Mouse (Mus musculus) MEL (cell line): ENCODE measurements around the gene Scnn1a. TPM values are rescaled to one million over a fixed set of nuclear protein-coding genes. Genes with fewer than 3 reads are reported as not detected.
"Not testable (repeated sequence)": the region's sequence is repeated elsewhere in the genome, so short reads cannot be mapped to it uniquely, and the experiment has no call there.

ENCODE experiments used
- DNase-seq: peaks from one replicate; pipeline ENCODE4 v3.0.0; 2011; ENCODE audit warnings: low read depth, low spot score
- H3K27ac ChIP-seq: 2 replicates; pipeline ENCODE4 v1.5.1; 2012; ENCODE audit warnings: low read depth, mild to moderate bottlenecking, control low read depth, low read length, moderate library complexity; ENCODE audit not compliant: control insufficient read depth
- H3K27me3 ChIP-seq, 2 experiments: fragments of 150-350 bp in 1 of 2; sonication (generic) in 1 of 2; 2 replicates each; pipeline ENCODE4 v1.6.1; 2012; ENCODE audit warnings: low read length in 2 of 2, mild to moderate bottlenecking in 2 of 2, improper control_type of control experiment in 1 of 2, moderate library complexity in 1 of 2; ENCODE audit not compliant: insufficient read depth in 2 of 2, control insufficient read depth in 1 of 2
- H3K36me3 ChIP-seq, 2 experiments: 2 replicates each; pipeline ENCODE4 v1.6.1; 2012 to 2014; ENCODE audit warnings: low read length in 2 of 2, improper control_type of control experiment in 1 of 2, inconsistent platforms in 1 of 2, mild to moderate bottlenecking in 1 of 2; ENCODE audit not compliant: insufficient read depth in 2 of 2, control insufficient read depth in 1 of 2
- H3K4me1 ChIP-seq, 2 experiments: fragments of 150-350 bp in 1 of 2; sonication (generic) in 1 of 2; 2 replicates each; pipeline ENCODE4 v1.6.1; 2012; ENCODE audit warnings: low read length in 2 of 2, improper control_type of control experiment in 1 of 2, mild to moderate bottlenecking in 1 of 2; ENCODE audit not compliant: insufficient read depth in 2 of 2, control insufficient read depth in 1 of 2
- H3K4me3 ChIP-seq, 2 experiments: fragments of 150-350 bp in 1 of 2; sonication (generic) in 1 of 2; 2 replicates each; pipeline ENCODE4 v1.5.1; 2012; ENCODE audit warnings: low read depth in 2 of 2, low read length in 2 of 2, mild to moderate bottlenecking in 2 of 2, moderate library complexity in 2 of 2, control low read depth in 1 of 2, improper control_type of control experiment in 1 of 2; ENCODE audit not compliant: control insufficient read depth in 1 of 2, insufficient read depth in 1 of 2
- H3K79me2 ChIP-seq: 2 replicates; pipeline ENCODE4 v1.6.1; 2012; ENCODE audit warnings: mild to moderate bottlenecking, low read length, moderate library complexity; ENCODE audit not compliant: control insufficient read depth, poor library complexity, insufficient read depth
- H3K9ac ChIP-seq: 2 replicates; pipeline ENCODE4 v1.6.1; 2012; ENCODE audit warnings: low read depth, mild to moderate bottlenecking, control low read depth, low read length, moderate library complexity; ENCODE audit not compliant: control insufficient read depth, poor library complexity, severe bottlenecking
- H3K9me3 ChIP-seq: fragments of 150-350 bp; sonication (generic); replicated peaks from 2 replicates; pipeline ENCODE4 v1.6.1; 2012; ENCODE audit warnings: mild to moderate bottlenecking, low read length, improper control_type of control experiment, moderate library complexity; ENCODE audit not compliant: insufficient read depth
- CHD2 ChIP-seq: IDR thresholded peaks from 2 replicates; pipeline ENCODE4 v1.6.1; 2011; ENCODE audit warnings: low read length, improper control_type of control experiment
- CTCF ChIP-seq, 3 experiments: IDR thresholded peaks in 2 of 3; conservative IDR thresholded peaks in 1 of 3; 2 replicates each; pipeline ENCODE4 v1.5.1; 2011 to 2012; ENCODE audit warnings: low read length in 3 of 3, low read depth in 2 of 3, mild to moderate bottlenecking in 2 of 3, improper control_type of control experiment in 1 of 3, inconsistent platforms in 1 of 3, mixed read lengths in 1 of 3, moderate library complexity in 1 of 3; ENCODE audit not compliant: control insufficient read depth in 1 of 3, insufficient read depth in 1 of 3, poor library complexity in 1 of 3, severe bottlenecking in 1 of 3
- E2F4 ChIP-seq: IDR thresholded peaks from 2 replicates; pipeline ENCODE4 v1.6.1; 2011; ENCODE audit warnings: low read depth, low read length, improper control_type of control experiment, borderline replicate concordance
- GABPA ChIP-seq: IDR thresholded peaks from 2 replicates; pipeline ENCODE4 v1.6.1; 2012; ENCODE audit warnings: low read depth, mild to moderate bottlenecking, inconsistent platforms, low read length, improper control_type of control experiment, moderate library complexity
- HCFC1 ChIP-seq: IDR thresholded peaks from 2 replicates; pipeline ENCODE4 v1.6.1; 2012; ENCODE audit warnings: low read depth, mild to moderate bottlenecking, inconsistent platforms, low read length, improper control_type of control experiment, moderate library complexity
- JUND ChIP-seq: IDR thresholded peaks from 2 replicates; pipeline ENCODE4 v1.6.1; 2011; ENCODE audit warnings: low read depth, mild to moderate bottlenecking, improper control_type of control experiment, low read length
- MAX ChIP-seq: IDR thresholded peaks from 2 replicates; pipeline ENCODE4 v1.6.1; 2011; ENCODE audit warnings: low read length, improper control_type of control experiment
- MAZ ChIP-seq: IDR thresholded peaks from 2 replicates; pipeline ENCODE4 v1.6.1; 2012; ENCODE audit warnings: low read depth, mild to moderate bottlenecking, inconsistent platforms, low read length, improper control_type of control experiment
- MYC ChIP-seq: IDR thresholded peaks from 2 replicates; pipeline ENCODE4 v1.6.1; 2011; ENCODE audit warnings: low read depth, mild to moderate bottlenecking, low read length, improper control_type of control experiment, moderate library complexity
- NRF1 ChIP-seq: IDR thresholded peaks from 2 replicates; pipeline ENCODE4 v1.6.1; 2014; ENCODE audit warnings: low read depth, mild to moderate bottlenecking, inconsistent platforms, low read length, improper control_type of control experiment, moderate library complexity; ENCODE audit not compliant: poor library complexity, insufficient read depth, severe bottlenecking
- POLR2AphosphoS2 ChIP-seq: IDR thresholded peaks from 2 replicates; pipeline ENCODE4 v1.6.1; 2011; ENCODE audit warnings: low read length, improper control_type of control experiment
- POLR2AphosphoS5 ChIP-seq: IDR thresholded peaks from 2 replicates; pipeline ENCODE4 v1.6.1; 2012; ENCODE audit warnings: low read depth, borderline replicate concordance, mild to moderate bottlenecking, inconsistent platforms, low read length, moderate library complexity, mixed read lengths
- RCOR1 ChIP-seq: IDR thresholded peaks from 2 replicates; pipeline ENCODE4 v1.6.1; 2012; ENCODE audit warnings: low read depth, mild to moderate bottlenecking, inconsistent platforms, low read length, improper control_type of control experiment
- SIN3A ChIP-seq: IDR thresholded peaks from 2 replicates; pipeline ENCODE4 v1.6.1; 2012; ENCODE audit warnings: low read length, improper control_type of control experiment, inconsistent platforms
- TAL1 ChIP-seq: IDR thresholded peaks from 2 replicates; pipeline ENCODE4 v1.6.1; 2012; ENCODE audit warnings: mild to moderate bottlenecking, inconsistent platforms, low read length, moderate library complexity, mixed read lengths
- UBTF ChIP-seq: IDR thresholded peaks from 2 replicates; pipeline ENCODE4 v1.6.1; 2012; ENCODE audit warnings: low read depth, mild to moderate bottlenecking, inconsistent platforms, low read length, improper control_type of control experiment, moderate library complexity, borderline replicate concordance; ENCODE audit not compliant: insufficient read depth
- USF1 ChIP-seq: IDR thresholded peaks from 2 replicates; pipeline ENCODE4 v1.6.1; 2014; ENCODE audit warnings: low read depth, mild to moderate bottlenecking, inconsistent platforms, low read length, improper control_type of control experiment, moderate library complexity
- ZNF384 ChIP-seq: IDR thresholded peaks from 2 replicates; pipeline ENCODE4 v1.6.1; 2012; ENCODE audit warnings: low read depth, mild to moderate bottlenecking, inconsistent platforms, low read length, improper control_type of control experiment
- polyA plus RNA-seq, 2 experiments: library from polyadenylated mRNA; stranded (reverse) in 1 of 2; unstranded in 1 of 2; fragments of >175 nt in 1 of 2; fragments of >200 nt in 1 of 2; gene quantifications; 2 replicates each; pipeline versions ENCODE4 v1.2.1 to v1.2.4; 2012; ENCODE audit warnings: low replicate concordance in 2 of 2, low read depth in 1 of 2; ENCODE audit not compliant: insufficient read length in 2 of 2, insufficient read depth in 1 of 2, missing spikeins in 1 of 2
- total RNA-seq: library from RNA; depleted of rRNA; stranded (reverse); fragments of 300-350 nt; gene quantifications from 2 replicates; pipeline ENCODE4 v1.2.3, GENCODE M21; 2012

The Scnn1a gene
- total and polyA plus RNA-seq, 3 experiments: 0.50 TPM; not detected in 2

GRCm38 (mm10) chr6:125302231-125302982 is 18.1 kb upstream of the Scnn1a start:
- no peaks in the 10 kb centered on the region for H3K36me3 ChIP-seq
- DNase-seq: no peak
- H3K27me3 ChIP-seq: peaks cover 0 to 3% of the 10 kb centered on the region in 2 experiments; a peak in 2 of 4 replicates
- H3K79me2 ChIP-seq: no peaks in the 10 kb centered on the region
- no peaks in the 10 kb centered on the region for H3K4me1 ChIP-seq
- H3K9me3 ChIP-seq: no peaks in the 10 kb centered on the region
- H3K9ac ChIP-seq: no peak overlapping the region
- no peak overlapping the region for H3K4me3 ChIP-seq
- TF ChIP-seq MAZ: no peak
- no peak overlapping the region for H3K27ac ChIP-seq

- H3K27me3 ChIP-seq: peaks cover 0 to 3% of the 10 kb centered on the region in 2 experiments; a peak in 2 of 4 replicates
- H3K4me1 ChIP-seq: no peaks in the 10 kb centered on the region
- no peaks in the 10 kb centered on the region for H3K36me3 ChIP-seq
- no peak overlapping the region for H3K4me3 ChIP-seq
- TF ChIP-seq POLR2AphosphoS5 (no peak), UBTF (no peak), ZNF384 (no peak), CHD2 (no peak), E2F4 (no peak), CTCF (IDR thresholded peaks at IDR 0.05 in 2 of 3, conservative IDR thresholded peaks at IDR 0.05 in 1 of 3; ENCODE audit: control insufficient read depth in 1 of 3, insufficient read depth in 1 of 3, low read depth in 2 of 3, low read length in 3 of 3, poor library complexity in 1 of 3, severe bottlenecking in 1 of 3) (no peak), JUND (no peak), NRF1 (no peak), GABPA (no peak), POLR2AphosphoS2 (no peak), SIN3A (no peak), MAX (no peak), MYC (no peak), USF1 (no peak), HCFC1 (no peak), RCOR1 (no peak), TAL1 (no peak)
- no peaks in the 10 kb centered on the region for H3K9me3 ChIP-seq
- H3K9ac ChIP-seq: no peak overlapping the region
- H3K27ac ChIP-seq: no peak overlapping the region
- no peak for DNase-seq
- H3K79me2 ChIP-seq: no peaks in the 10 kb centered on the region
Observed at GRCm38 (mm10) chr6:125303242-125303641, 17.2 kb upstream of the Scnn1a start.

- not testable (repeated sequence) for H3K4me3 ChIP-seq, H3K79me2 ChIP-seq, H3K36me3 ChIP-seq, H3K27me3 ChIP-seq, H3K9ac ChIP-seq, DNase-seq, H3K9me3 ChIP-seq, H3K27ac ChIP-seq, H3K4me1 ChIP-seq
Observed at GRCm38 (mm10) chr6:125304408-125304807, 16.1 kb upstream of the Scnn1a start.
